Mouse (Mus musculus): ENCODE measurements around the gene Dcdc2c. TPM values are rescaled to one million over a fixed set of nuclear protein-coding genes. Genes with fewer than 3 reads are reported as not detected.
A peak's percentile ranks its signal among the peaks of the same experiment; 100 is the strongest.

Dcdc2c gene
- polyA plus RNA-seq (2016; fragmentation: Nextera tagmentation; extraction: Ambion mirVana) = 0.12 and 0.18 TPM in 2 replicates

GRCm38 (mm10) chr12:28552299-28552698, at the start of gene Dcdc2c:
Dcdc2c (minus strand) TSS chr12:28552399.
- Histone ChIP-seq H3K9me3 (no peaks in the 10 kb centered on the region), H3K4me3 (peak within 1 kb of the TSS; percentile 37), H3K27me3 (ENCODE audit: insufficient read depth, poor library complexity, severe bottlenecking) (peaks cover 17% of the 10 kb centered on the region; the same call in 1 of the 2 replicates), H3K4me1 (peaks cover 13% of the 10 kb centered on the region; the same call in 1 of the 2 replicates), H3K36me3 (no peaks in the 10 kb centered on the region), H3K27ac (0 out of 2 replicates have a peak within 1 kb of the TSS, but pooled peaks have one; percentile 9)
- WGBS = 59% methylated on average over 15 of the region's 15 CpGs
- DNase-seq (ENCODE audit: low spot score) = no peak

DNA sequence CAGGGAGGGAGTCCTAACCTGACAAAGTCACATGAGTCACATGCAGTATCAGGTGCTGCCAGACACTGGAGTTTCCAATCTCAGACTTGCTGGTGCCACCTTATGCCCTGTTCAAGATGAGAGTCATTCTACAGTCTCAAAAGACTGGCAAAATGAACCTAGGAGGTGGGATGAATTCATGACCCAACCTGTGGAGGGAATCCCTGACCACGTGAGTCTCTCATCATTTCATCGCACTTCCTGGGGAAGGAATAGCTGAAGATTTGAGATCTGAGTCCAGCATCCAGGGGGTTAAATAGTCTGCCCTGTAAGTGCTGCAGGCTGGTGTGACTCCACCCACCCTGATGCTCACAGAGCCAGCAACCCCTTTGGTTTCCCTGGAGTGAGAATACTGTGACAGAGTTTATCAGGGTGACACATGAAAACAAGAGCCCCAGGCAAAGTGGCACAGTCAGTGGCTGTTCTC, 46.4 kb upstream of the Dcdc2c start:
- Histone ChIP-seq H3K27ac (peak overlapping the region; percentile 22; the same call in 1 of the 2 replicates), H3K9me3 (no peaks in the 10 kb centered on the region), H3K36me3 (no peaks in the 10 kb centered on the region), H3K4me1 (peaks cover 27% of the 10 kb centered on the region), H3K27me3 (ENCODE audit: insufficient read depth, poor library complexity, severe bottlenecking) (no peaks in the 10 kb centered on the region), H3K4me3 (no peak overlapping the region)
- DNase-seq (ENCODE audit: low spot score) = no peak
- 34% methylated on average over 2 of the region's 2 CpGs for WGBS

DNA sequence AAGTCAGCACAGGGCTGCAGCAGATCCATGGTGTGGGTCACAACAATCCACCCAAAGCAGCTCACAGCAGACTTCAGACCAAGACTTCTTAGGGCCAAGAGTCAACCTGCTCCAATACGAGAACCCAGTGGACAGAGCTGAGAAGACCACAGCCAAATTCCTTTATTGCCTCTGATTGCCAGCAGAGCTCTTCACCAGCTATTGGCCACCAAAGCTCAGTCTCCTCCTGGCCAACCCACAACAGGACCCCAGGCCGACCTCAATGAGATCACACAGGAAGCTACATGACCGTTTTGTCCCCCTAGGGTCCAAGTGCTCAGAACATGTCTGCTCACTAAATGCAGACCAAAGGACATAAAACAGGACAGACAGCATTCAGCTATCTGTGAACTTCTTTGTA, 45.9 kb upstream of the Dcdc2c start:
- Histone ChIP-seq H3K4me3 (no peak overlapping the region), H3K9me3 (no peaks in the 10 kb centered on the region), H3K36me3 (no peaks in the 10 kb centered on the region), H3K27me3 (ENCODE audit: insufficient read depth, poor library complexity, severe bottlenecking) (no peaks in the 10 kb centered on the region), H3K4me1 (peaks cover 27% of the 10 kb centered on the region), H3K27ac (peak overlapping the region; percentile 22; the same call in 1 of the 2 replicates)
- WGBS = 37% methylated on average over 3 of the region's 3 CpGs
- no peak for DNase-seq (ENCODE audit: low spot score)

DNA sequence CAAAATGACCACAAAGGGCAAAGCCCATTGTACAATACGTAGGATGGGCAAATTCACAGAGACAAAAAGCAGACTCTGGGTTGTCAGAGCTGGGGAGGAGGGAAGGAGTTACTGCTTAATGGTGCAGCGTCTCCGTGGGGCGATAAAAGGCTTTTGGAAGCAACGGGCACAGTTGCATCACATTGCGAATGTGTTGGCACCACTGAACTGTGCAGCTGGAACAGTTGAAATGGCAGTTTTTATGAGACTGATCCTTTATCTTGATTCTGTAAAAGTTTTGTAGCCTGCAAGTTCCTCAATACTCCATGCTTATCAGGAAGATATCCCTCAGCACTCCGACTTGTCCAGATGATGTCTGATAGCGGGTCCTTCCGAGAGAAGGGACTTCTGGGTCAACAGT, 45.5 kb upstream of the Dcdc2c start:
- no peaks in the 10 kb centered on the region for H3K36me3 ChIP-seq
- WGBS = 60% methylated on average over 9 of the region's 9 CpGs
- no peak for DNase-seq (ENCODE audit: low spot score)
- H3K9me3 ChIP-seq = no peaks in the 10 kb centered on the region
- no peak overlapping the region for H3K27ac ChIP-seq
- no peaks in the 10 kb centered on the region for H3K27me3 ChIP-seq (ENCODE audit: insufficient read depth, poor library complexity, severe bottlenecking)
- H3K4me3 ChIP-seq = no peak overlapping the region
- H3K4me1 ChIP-seq = peaks cover 26% of the 10 kb centered on the region

GRCm38 (mm10) chr12:28596851-28597250, 44.7 kb upstream of the Dcdc2c start:
- Histone ChIP-seq H3K9me3 (no peaks in the 10 kb centered on the region), H3K36me3 (no peaks in the 10 kb centered on the region), H3K4me1 (peaks cover 17% of the 10 kb centered on the region)

GRCm38 (mm10) chr12:28590428-28590827, 38.2 kb upstream of the Dcdc2c start:
- Histone ChIP-seq H3K4me1 (peaks cover 17% of the 10 kb centered on the region), H3K9me3 (no peaks in the 10 kb centered on the region), H3K27me3 (ENCODE audit: insufficient read depth, poor library complexity, severe bottlenecking) (peaks cover 31% of the 10 kb centered on the region), H3K27ac (no peak overlapping the region), H3K36me3 (no peaks in the 10 kb centered on the region), H3K4me3 (no peak overlapping the region)
- DNase-seq (ENCODE audit: low spot score) = no peak
- WGBS = 37% methylated on average over 13 of the region's 13 CpGs

More at GRCm38 (mm10) chr12:28596851-28597250, 44.7 kb upstream of the Dcdc2c start:
- no peaks in the 10 kb centered on the region for H3K27me3 ChIP-seq (ENCODE audit: insufficient read depth, poor library complexity, severe bottlenecking)
- no peak overlapping the region for H3K27ac ChIP-seq
- no peak for DNase-seq (ENCODE audit: low spot score)
- H3K4me3 ChIP-seq = no peak overlapping the region

- peak overlapping the region; percentile 60 for H3K4me3 ChIP-seq
- DNase-seq (ENCODE audit: low spot score) = peak; percentile 89
- WGBS = 8% methylated on average over 24 of the region's 24 CpGs
- no peaks in the 10 kb centered on the region for H3K9me3 ChIP-seq
- H3K27ac ChIP-seq = peak overlapping the region; percentile 81
- H3K4me1 ChIP-seq = peaks cover 17% of the 10 kb centered on the region
- no peaks in the 10 kb centered on the region for H3K36me3 ChIP-seq
- H3K27me3 ChIP-seq (ENCODE audit: insufficient read depth, poor library complexity, severe bottlenecking) = peaks cover 31% of the 10 kb centered on the region
Measured at GRCm38 (mm10) chr12:28589090-28589868, 37.1 kb upstream of the Dcdc2c start.

- no peak for DNase-seq (ENCODE audit: low spot score)
- Histone ChIP-seq H3K4me3 (no peak overlapping the region), H3K9me3 (no peaks in the 10 kb centered on the region), H3K27ac (no peak overlapping the region), H3K4me1 (peaks cover 17% of the 10 kb centered on the region), H3K36me3 (no peaks in the 10 kb centered on the region), H3K27me3 (ENCODE audit: insufficient read depth, poor library complexity, severe bottlenecking) (peaks cover 31% of the 10 kb centered on the region)
- 78% methylated on average over 6 of the region's 6 CpGs for WGBS
Measured at GRCm38 (mm10) chr12:28587949-28588348, 35.8 kb upstream of the Dcdc2c start.

DNA sequence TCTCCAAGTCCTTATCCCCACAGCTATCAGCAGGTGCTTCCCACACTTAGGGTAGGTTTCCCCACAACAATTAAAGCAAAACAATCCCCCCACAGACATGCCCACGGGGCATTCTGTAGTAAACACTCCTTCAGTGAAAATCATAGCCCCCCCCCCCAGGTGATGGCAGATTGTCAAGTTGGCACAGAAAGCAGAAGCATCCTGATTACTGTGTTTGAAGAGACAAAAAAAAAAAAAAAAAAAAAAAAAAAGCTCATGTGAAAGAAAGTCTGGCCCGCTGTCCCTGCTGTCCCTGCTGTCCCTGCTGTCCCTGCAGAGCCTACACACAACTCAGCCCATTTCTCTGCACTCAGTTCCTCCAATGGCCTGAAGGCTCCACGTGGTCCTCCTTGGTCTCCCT, 31.8 kb upstream of the Dcdc2c start:
- WGBS = 66% methylated on average over 3 of the region's 3 CpGs
- H3K4me1 ChIP-seq = peaks cover 1% of the 10 kb centered on the region; the same call in 1 of the 2 replicates
- no peaks in the 10 kb centered on the region for H3K9me3 ChIP-seq
- no peak overlapping the region for H3K27ac ChIP-seq
- no peaks in the 10 kb centered on the region for H3K36me3 ChIP-seq
- no peak for DNase-seq (ENCODE audit: low spot score)
- H3K4me3 ChIP-seq = no peak overlapping the region
- H3K27me3 ChIP-seq (ENCODE audit: insufficient read depth, poor library complexity, severe bottlenecking) = peaks cover 19% of the 10 kb centered on the region; the same call in 1 of the 2 replicates

- Histone ChIP-seq H3K27ac (no peak within 1 kb of the TSS), H3K27me3 (ENCODE audit: insufficient read depth, poor library complexity, severe bottlenecking) (peaks cover 6% of the 10 kb centered on the region; the same call in 1 of the 2 replicates), H3K9me3 (no peaks in the 10 kb centered on the region), H3K36me3 (no peaks in the 10 kb centered on the region), H3K4me3 (no peak within 1 kb of the TSS), H3K4me1 (no peaks in the 10 kb centered on the region)
- DNase-seq (ENCODE audit: low spot score) = no peak
- WGBS = 79% methylated on average over 8 of the region's 8 CpGs
Measured at GRCm38 (mm10) chr12:28582423-28582822, 30.2 kb upstream of the Dcdc2c start, which contains the start of gene Allc. Allc (minus strand) TSS chr12:28582523.

DNA sequence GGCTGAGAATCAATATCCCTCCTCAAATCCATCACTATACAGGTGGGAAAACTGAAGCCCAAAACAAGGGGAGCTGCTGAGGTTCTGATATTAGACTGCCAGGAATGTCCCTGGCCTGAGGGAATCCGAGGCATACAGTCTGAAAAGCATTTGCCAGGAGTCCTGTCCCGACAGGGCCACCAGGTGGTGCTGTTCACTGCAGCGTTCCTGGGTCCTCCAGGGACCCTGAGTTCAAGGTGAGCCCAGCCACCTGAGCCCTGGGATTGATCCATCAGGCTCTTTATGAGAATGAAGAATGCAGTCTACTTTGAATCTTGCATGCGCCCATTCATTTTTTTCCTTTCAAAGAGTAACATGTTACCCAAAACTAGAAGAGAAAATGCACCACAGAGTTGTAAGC, 26.9 kb upstream of the Dcdc2c start:
- Histone ChIP-seq H3K27ac (no peak overlapping the region), H3K9me3 (no peaks in the 10 kb centered on the region), H3K4me3 (no peak overlapping the region), H3K36me3 (no peaks in the 10 kb centered on the region), H3K4me1 (no peaks in the 10 kb centered on the region), H3K27me3 (ENCODE audit: insufficient read depth, poor library complexity, severe bottlenecking) (no peaks in the 10 kb centered on the region)
- 29% methylated on average over 4 of the region's 4 CpGs for WGBS
- DNase-seq (ENCODE audit: low spot score) = no peak

- no peak overlapping the region for H3K27ac ChIP-seq
- H3K9me3 ChIP-seq = no peaks in the 10 kb centered on the region
- H3K4me1 ChIP-seq = no peaks in the 10 kb centered on the region
- H3K27me3 ChIP-seq (ENCODE audit: insufficient read depth, poor library complexity, severe bottlenecking) = no peaks in the 10 kb centered on the region
- H3K4me3 ChIP-seq = no peak overlapping the region
- DNase-seq (ENCODE audit: low spot score) = no peak
- no peaks in the 10 kb centered on the region for H3K36me3 ChIP-seq
- WGBS = 77% methylated on average over 3 of the region's 3 CpGs
Measured at GRCm38 (mm10) chr12:28578147-28578546, 25.9 kb upstream of the Dcdc2c start.

GRCm38 (mm10) chr12:28575366-28576070, 23.3 kb upstream of the Dcdc2c start:
- DNase-seq (ENCODE audit: low spot score) = no peak
- WGBS = 64% methylated on average over 6 of the region's 6 CpGs
- no peaks in the 10 kb centered on the region for H3K36me3 ChIP-seq
- H3K27ac ChIP-seq = no peak overlapping the region
- H3K4me3 ChIP-seq = no peak overlapping the region
- H3K9me3 ChIP-seq = no peaks in the 10 kb centered on the region
- H3K27me3 ChIP-seq (ENCODE audit: insufficient read depth, poor library complexity, severe bottlenecking) = no peaks in the 10 kb centered on the region
- no peaks in the 10 kb centered on the region for H3K4me1 ChIP-seq
